Mouse (Mus musculus) kidney, embryonic 14.5 days (tissue): ENCODE measurements at regions not wholly inside any gene's neighbourhood (a gene's known extent, or its start where the extent isn't known, plus 50 kb on each side); places are given as distances from the start of the nearest gene placed in this dataset.
A peak's percentile ranks its signal among the peaks of the same experiment; 100 is the strongest.

ENCODE experiments used
- ATAC-seq: fragments of 200-750 bp; cut with Nextera tagmentation; 2 replicates; pipeline ENCODE4 v1.8.0; 2017; ENCODE audit warnings: moderate number of reproducible peaks, mild to moderate bottlenecking, moderate TSS enrichment, moderate library complexity; ENCODE audit not compliant: low FRiP score, low TSS enrichment
- H3K27ac ChIP-seq: fragments of 300-500 bp; sonication (generic); 2 replicates; pipeline ENCODE4 v1.5.1; 2014; ENCODE audit warnings: low read depth, mild to moderate bottlenecking, low read length, moderate library complexity, mixed read lengths
- H3K27me3 ChIP-seq: fragments of 300-500 bp; sonication (generic); 2 replicates; pipeline ENCODE4 v1.6.1; 2014; ENCODE audit warnings: mild to moderate bottlenecking, low read length; ENCODE audit not compliant: control insufficient read depth, insufficient read depth
- H3K36me3 ChIP-seq: fragments of 300-500 bp; sonication (generic); 2 replicates; pipeline ENCODE4 v1.6.1; 2014; ENCODE audit warnings: low read length, mixed read lengths; ENCODE audit not compliant: control insufficient read depth, insufficient read depth
- H3K4me1 ChIP-seq: fragments of 300-500 bp; sonication (generic); 2 replicates; pipeline ENCODE4 v1.6.1; 2014; ENCODE audit warnings: low read length, mixed read lengths; ENCODE audit not compliant: control insufficient read depth, insufficient read depth
- H3K4me2 ChIP-seq: fragments of 300-500 bp; sonication (generic); replicated peaks from 2 replicates; pipeline ENCODE4 v1.6.1; 2014; ENCODE audit warnings: low read depth, mild to moderate bottlenecking, low read length
- H3K4me3 ChIP-seq: fragments of 300-500 bp; sonication (generic); 2 replicates; pipeline ENCODE4 v1.5.1; 2014; ENCODE audit warnings: mild to moderate bottlenecking, low read length
- H3K9ac ChIP-seq: fragments of 300-500 bp; sonication (generic); 2 replicates; pipeline ENCODE4 v1.6.1; 2014; ENCODE audit warnings: low read depth, mild to moderate bottlenecking, low read length, moderate library complexity
- H3K9me3 ChIP-seq: fragments of 300-500 bp; sonication (generic); 2 replicates; pipeline ENCODE4 v1.6.1; 2016; ENCODE audit warnings: low read length; ENCODE audit not compliant: control insufficient read depth
- WGBS: fragments of 180-500 bp; shearing (Covaris S2); extraction: QIAGEN DNeasy Blood & Tissue Kit; methylation state at CpG from one replicate; pipeline ENCODE4 v1.1.7; 2014; 5-methylcytosine and 5-hydroxymethylcytosine counted together

GRCm38 (mm10) chr10:38875667-38876245, 54.2 kb upstream of the Rfpl4b start:
- Histone ChIP-seq H3K36me3 (no peaks in the 10 kb centered on the region), H3K4me2 (no peak overlapping the region), H3K27me3 (no peaks in the 10 kb centered on the region), H3K4me1 (no peaks in the 10 kb centered on the region), H3K27ac (no peak overlapping the region), H3K9me3 (no peaks in the 10 kb centered on the region), H3K9ac (no peak overlapping the region), H3K4me3 (no peak overlapping the region)
- 13% methylated on average over 5 of the region's 5 CpGs for WGBS
- no peak for ATAC-seq

- H3K4me2 ChIP-seq: no peak overlapping the region
- no peaks in the 10 kb centered on the region for H3K9me3 ChIP-seq
- H3K27ac ChIP-seq: no peak overlapping the region
- ATAC-seq: no peak
- H3K4me3 ChIP-seq: no peak overlapping the region
- WGBS: 95% methylated on average over 7 of the region's 7 CpGs
- H3K4me1 ChIP-seq: peaks cover 6% of the 10 kb centered on the region; the same call in 1 of the 2 replicates
- no peaks in the 10 kb centered on the region for H3K36me3 ChIP-seq
- no peaks in the 10 kb centered on the region for H3K27me3 ChIP-seq
- no peak overlapping the region for H3K9ac ChIP-seq
Observed at GRCm38 (mm10) chr10:38879271-38879670, 57.7 kb upstream of the Rfpl4b start.

GRCm38 (mm10) chr10:38880642-38881187, 59.1 kb upstream of the Rfpl4b start:
- H3K4me2 ChIP-seq: no peak overlapping the region
- no peaks in the 10 kb centered on the region for H3K27me3 ChIP-seq
- no peaks in the 10 kb centered on the region for H3K36me3 ChIP-seq
- H3K27ac ChIP-seq: 0 out of 2 replicates have a peak overlapping the region, but pooled peaks have one; percentile 24
- whole genome bisulfite sequencing: 75% methylated on average over 7 of the region's 7 CpGs
- no peak overlapping the region for H3K9ac ChIP-seq
- no peak for ATAC-seq
- H3K4me1 ChIP-seq: peaks cover 6% of the 10 kb centered on the region; the same call in 1 of the 2 replicates
- H3K9me3 ChIP-seq: no peaks in the 10 kb centered on the region
- H3K4me3 ChIP-seq: no peak overlapping the region

GRCm38 (mm10) chr10:38882154-38882553, 60.6 kb upstream of the Rfpl4b start:
- no peak for ATAC-seq
- peaks cover 6% of the 10 kb centered on the region; the same call in 1 of the 2 replicates for H3K4me1 ChIP-seq
- H3K36me3 ChIP-seq: no peaks in the 10 kb centered on the region
- no peak overlapping the region for H3K4me3 ChIP-seq
- H3K27me3 ChIP-seq: no peaks in the 10 kb centered on the region
- H3K9ac ChIP-seq: no peak overlapping the region
- no peak overlapping the region for H3K27ac ChIP-seq
- H3K9me3 ChIP-seq: no peaks in the 10 kb centered on the region
- 67% methylated on average over 6 of the region's 6 CpGs for WGBS
- no peak overlapping the region for H3K4me2 ChIP-seq

- Histone ChIP-seq H3K4me2 (no peak overlapping the region), H3K27me3 (no peaks in the 10 kb centered on the region), H3K4me3 (no peak overlapping the region), H3K9ac (no peak overlapping the region), H3K36me3 (no peaks in the 10 kb centered on the region), H3K4me1 (peaks cover 6% of the 10 kb centered on the region; the same call in 1 of the 2 replicates), H3K9me3 (no peaks in the 10 kb centered on the region), H3K27ac (0 out of 2 replicates have a peak overlapping the region, but pooled peaks have one; percentile 19)
- WGBS: 24% methylated on average over 2 of the region's 2 CpGs
- peak; percentile 89 for ATAC-seq
Observed at GRCm38 (mm10) chr10:38883816-38884599, 62.4 kb upstream of the Rfpl4b start.

- H3K4me3 ChIP-seq: no peak overlapping the region
- H3K27me3 ChIP-seq: no peaks in the 10 kb centered on the region
- H3K27ac ChIP-seq: 0 out of 2 replicates have a peak overlapping the region, but pooled peaks have one; percentile 1
- H3K4me2 ChIP-seq: no peak overlapping the region
- WGBS: 66% methylated on average over 4 of the region's 4 CpGs
- H3K4me1 ChIP-seq: peaks cover 6% of the 10 kb centered on the region; the same call in 1 of the 2 replicates
- H3K9me3 ChIP-seq: no peaks in the 10 kb centered on the region
- no peaks in the 10 kb centered on the region for H3K36me3 ChIP-seq
- ATAC-seq: no peak
- H3K9ac ChIP-seq: no peak overlapping the region
Observed at GRCm38 (mm10) chr10:38884641-38885040, 63.1 kb upstream of the Rfpl4b start.

GRCm38 (mm10) chr10:38886441-38886840, 64.9 kb upstream of the Rfpl4b start:
- Histone ChIP-seq H3K4me1 (peaks cover 6% of the 10 kb centered on the region; the same call in 1 of the 2 replicates), H3K9me3 (no peaks in the 10 kb centered on the region), H3K27me3 (no peaks in the 10 kb centered on the region), H3K9ac (no peak overlapping the region), H3K4me2 (no peak overlapping the region), H3K27ac (no peak overlapping the region), H3K4me3 (no peak overlapping the region), H3K36me3 (no peaks in the 10 kb centered on the region)
- 55% methylated on average over 2 of the region's 2 CpGs for WGBS
- ATAC-seq: no peak

GRCm38 (mm10) chr10:38887896-38888295, 66.3 kb upstream of the Rfpl4b start:
- H3K27me3 ChIP-seq: no peaks in the 10 kb centered on the region
- 81% methylated on average over 9 of the region's 9 CpGs for WGBS
- H3K4me2 ChIP-seq: no peak overlapping the region
- no peaks in the 10 kb centered on the region for H3K9me3 ChIP-seq
- H3K9ac ChIP-seq: no peak overlapping the region
- no peak overlapping the region for H3K4me3 ChIP-seq
- no peak for ATAC-seq
- no peaks in the 10 kb centered on the region for H3K36me3 ChIP-seq
- H3K27ac ChIP-seq: no peak overlapping the region
- H3K4me1 ChIP-seq: peaks cover 6% of the 10 kb centered on the region; the same call in 1 of the 2 replicates

- no peak overlapping the region for H3K9ac ChIP-seq
- no peak overlapping the region for H3K27ac ChIP-seq
- H3K36me3 ChIP-seq: no peaks in the 10 kb centered on the region
- H3K4me1 ChIP-seq: no peaks in the 10 kb centered on the region
- 55% methylated on average over 1 of the region's 1 CpGs for WGBS
- H3K4me3 ChIP-seq: no peak overlapping the region
- no peak overlapping the region for H3K4me2 ChIP-seq
- H3K27me3 ChIP-seq: no peaks in the 10 kb centered on the region
- no peak for ATAC-seq
- no peaks in the 10 kb centered on the region for H3K9me3 ChIP-seq
Observed at GRCm38 (mm10) chr10:38894706-38895105, 70.6 kb upstream of the Lama4 start.
